Mouse (Mus musculus) heart, adult 2 months (tissue): ENCODE data around the gene Spef1. TPM values are rescaled to one million over a fixed set of nuclear protein-coding genes. Genes with fewer than 3 reads are reported as not detected.

Experiments used
- DNase-seq, 2 experiments: peaks; one replicate each; pipeline ENCODE4 v3.0.0; 2021
- H3K27ac ChIP-seq: fragments of 200-600 bp; 2 replicates; pipeline ENCODE4 v1.8.1; 2022
- H3K27me3 ChIP-seq: fragments of 200-500 bp; 2 replicates; pipeline ENCODE4 v1.6.1; 2012; ENCODE audit warnings: mild to moderate bottlenecking, low read length, inconsistent platforms, mixed read lengths; ENCODE audit not compliant: control insufficient read depth, insufficient read depth
- H3K36me3 ChIP-seq: fragments of 200-500 bp; 2 replicates; pipeline ENCODE4 v1.6.1; 2012; ENCODE audit warnings: low read length, inconsistent platforms; ENCODE audit not compliant: control insufficient read depth, insufficient read depth
- H3K4me1 ChIP-seq: fragments of 200-500 bp; 2 replicates; pipeline ENCODE4 v1.6.1; 2011; ENCODE audit warnings: low read length; ENCODE audit not compliant: control insufficient read depth, insufficient read depth
- H3K4me3 ChIP-seq: fragments of 200-600 bp; 2 replicates; pipeline ENCODE4 v1.8.1; 2022
- H3K79me2 ChIP-seq: fragments of 200-500 bp; replicated peaks from 2 replicates; pipeline ENCODE4 v1.6.1; 2012; ENCODE audit warnings: mild to moderate bottlenecking, inconsistent platforms, low read length, moderate library complexity, mixed read lengths; ENCODE audit not compliant: control insufficient read depth, insufficient read depth
- H3K9ac ChIP-seq: fragments of 200-500 bp; 2 replicates; pipeline ENCODE4 v1.6.1; 2012; ENCODE audit warnings: low read depth, mild to moderate bottlenecking, control low read depth, inconsistent platforms, low read length, mixed read lengths
- CTCF ChIP-seq: fragments of 200-600 bp; IDR thresholded peaks from 2 replicates; pipeline ENCODE4 v1.8.1; 2022; ENCODE audit warnings: antibody characterized with exemption, mild to moderate bottlenecking, moderate library complexity
- EP300 ChIP-seq: fragments of 200-500 bp; IDR thresholded peaks from 2 replicates; pipeline ENCODE4 v1.6.1; 2011; ENCODE audit warnings: low read depth, low read length, control low read depth; ENCODE audit not compliant: insufficient read depth
- POLR2A ChIP-seq: fragments of 200-500 bp; IDR thresholded peaks from 2 replicates; pipeline ENCODE4 v1.6.1; 2011; ENCODE audit warnings: mild to moderate bottlenecking, low read depth, low read length, control low read depth; ENCODE audit not compliant: insufficient read depth
- WGBS: fragments of 180-500 bp; shearing (Covaris S2); methylation state at CpG from one replicate; pipeline ENCODE4 v1.1.7; 2018; 5-methylcytosine and 5-hydroxymethylcytosine counted together
- intact Hi-C: fragments of 180-260 bp; cut with DNase I; formaldehyde crosslinking; loops from one replicate; pipeline ENCODE4 v1.15.1; 2025
- polyA plus RNA-seq: library from polyadenylated mRNA; depleted of rRNA; stranded (reverse); fragments of >200 nt; gene quantifications from 2 replicates; pipeline ENCODE4 v1.2.3, GENCODE M21; 2012
- total RNA-seq, 2 experiments: library from RNA; stranded (reverse); gene quantifications; 2 replicates each; pipeline ENCODE4 v1.2.3; 2021

The Spef1 gene
- total and polyA plus RNA-seq, 3 experiments, result 3.3 to 5.2 (median 4.4) TPM

DNA sequence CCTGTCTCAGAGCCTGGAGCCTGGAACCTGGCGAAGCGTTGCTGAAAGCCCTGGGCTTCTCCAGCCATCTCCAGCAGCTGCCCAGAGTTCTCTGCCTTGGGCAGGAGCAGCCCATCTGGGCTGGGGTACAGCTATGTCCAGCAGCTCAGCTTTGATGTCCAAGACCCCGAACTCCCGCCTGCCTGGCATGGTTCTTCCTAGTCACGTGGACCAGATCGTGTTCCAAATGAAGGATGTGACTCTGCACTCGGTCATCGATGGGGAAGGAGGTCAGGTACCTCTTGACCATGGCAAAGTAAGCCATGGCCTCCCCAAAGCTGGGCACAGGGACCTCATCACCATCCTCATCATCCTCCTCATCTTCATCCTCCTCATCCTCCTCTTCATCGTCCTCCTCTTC lies 9.2 kb downstream of the Spef1 start:
- intact Hi-C loops, result loop anchor here (10.0 kb wide), 1 partner anchor 343 kb away; no protein-coding TSS in a partner anchor
- no peaks in the 10 kb centered on the region for H3K27me3 ChIP-seq

DNA sequence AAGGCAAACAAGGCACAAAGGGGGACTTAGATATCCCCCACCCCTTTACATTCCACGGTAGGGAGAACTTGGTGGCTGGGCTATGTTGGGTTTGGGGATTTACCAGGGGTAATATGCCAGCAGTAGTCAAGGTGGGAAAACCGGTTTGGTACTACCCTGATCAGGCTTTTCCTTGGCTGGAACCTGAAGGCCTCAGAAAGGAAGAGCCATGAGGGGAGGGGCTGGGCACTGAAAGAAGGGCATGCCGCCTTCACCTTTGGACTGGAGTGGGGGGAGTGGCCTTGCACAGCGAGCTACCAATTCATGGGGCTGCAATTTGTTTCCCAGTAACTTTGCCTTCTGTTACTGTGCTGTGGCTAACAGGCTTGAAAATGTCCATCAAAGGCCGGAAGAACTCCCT lies 10.6 kb downstream of the Spef1 start:
- intact Hi-C loops, result loop anchor here (10.0 kb wide), 1 partner anchor 342 kb away; no protein-coding TSS in a partner anchor
- TF ChIP-seq CTCF, result no peak
- no peak for TF ChIP-seq POLR2A
- no peak for TF ChIP-seq EP300

More for the DNA sequence above, 9.2 kb downstream of the Spef1 start:
- peaks cover 13% of the 10 kb centered on the region for H3K4me1 ChIP-seq
- TF ChIP-seq POLR2A, result no peak
- TF ChIP-seq CTCF, result no peak
- TF ChIP-seq EP300, result no peak
- peaks cover 8% of the 10 kb centered on the region for H3K79me2 ChIP-seq
- no peak overlapping the region; the same call in 1 of the 2 replicates for H3K27ac ChIP-seq
- 57% methylated on average over 9 of the region's 9 CpGs for WGBS
- no peaks in the 10 kb centered on the region for H3K36me3 ChIP-seq
- H3K4me3 ChIP-seq, result peak overlapping the region; percentile 84; the same call in 1 of the 2 replicates
- H3K9ac ChIP-seq, result peak overlapping the region; percentile 20; the same call in 1 of the 2 replicates
- no peak for DNase-seq

DNA sequence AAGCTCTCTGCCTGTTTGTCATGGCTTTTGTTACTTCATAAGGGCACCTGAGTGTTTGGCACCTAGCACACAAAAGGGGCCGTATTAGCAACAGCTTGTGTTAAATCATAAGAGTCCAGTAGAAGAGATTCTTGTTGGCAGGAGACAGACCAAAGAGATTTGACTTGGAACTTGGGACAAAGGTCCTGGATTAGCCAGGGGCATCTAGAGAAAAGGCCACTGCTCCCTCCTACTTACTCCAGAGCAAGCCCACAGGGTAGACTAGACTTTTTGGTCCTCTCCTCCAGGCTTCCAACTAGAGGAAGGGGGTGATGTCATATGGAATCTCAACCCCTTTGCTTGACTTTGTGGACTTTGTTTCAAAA lies 11.2 kb downstream of the Spef1 start:
- DNase-seq, result no peak
- Histone ChIP-seq H3K36me3 (no peaks in the 10 kb centered on the region), H3K4me1 (peaks cover 13% of the 10 kb centered on the region), H3K4me3 (no peak overlapping the region), H3K27me3 (no peaks in the 10 kb centered on the region), H3K79me2 (peaks cover 8% of the 10 kb centered on the region), H3K27ac (no peak overlapping the region), H3K9ac (no peak overlapping the region)
- intact Hi-C loops, result loop anchor here (10.0 kb wide), 1 partner anchor 341 kb away; no protein-coding TSS in a partner anchor
- no peak for TF ChIP-seq EP300
- TF ChIP-seq CTCF, result no peak
- no peak for TF ChIP-seq POLR2A
- 94% methylated on average over 1 of the region's 1 CpGs for WGBS

More for the DNA sequence above, 10.6 kb downstream of the Spef1 start:
- Histone ChIP-seq H3K4me3 (no peak overlapping the region), H3K4me1 (peaks cover 13% of the 10 kb centered on the region), H3K79me2 (peaks cover 8% of the 10 kb centered on the region), H3K27me3 (no peaks in the 10 kb centered on the region), H3K36me3 (no peaks in the 10 kb centered on the region), H3K27ac (no peak overlapping the region), H3K9ac (no peak overlapping the region)
- WGBS, result 47% methylated on average over 5 of the region's 5 CpGs
- DNase-seq, result peak in 1 of 2 experiments; percentile 24

DNA sequence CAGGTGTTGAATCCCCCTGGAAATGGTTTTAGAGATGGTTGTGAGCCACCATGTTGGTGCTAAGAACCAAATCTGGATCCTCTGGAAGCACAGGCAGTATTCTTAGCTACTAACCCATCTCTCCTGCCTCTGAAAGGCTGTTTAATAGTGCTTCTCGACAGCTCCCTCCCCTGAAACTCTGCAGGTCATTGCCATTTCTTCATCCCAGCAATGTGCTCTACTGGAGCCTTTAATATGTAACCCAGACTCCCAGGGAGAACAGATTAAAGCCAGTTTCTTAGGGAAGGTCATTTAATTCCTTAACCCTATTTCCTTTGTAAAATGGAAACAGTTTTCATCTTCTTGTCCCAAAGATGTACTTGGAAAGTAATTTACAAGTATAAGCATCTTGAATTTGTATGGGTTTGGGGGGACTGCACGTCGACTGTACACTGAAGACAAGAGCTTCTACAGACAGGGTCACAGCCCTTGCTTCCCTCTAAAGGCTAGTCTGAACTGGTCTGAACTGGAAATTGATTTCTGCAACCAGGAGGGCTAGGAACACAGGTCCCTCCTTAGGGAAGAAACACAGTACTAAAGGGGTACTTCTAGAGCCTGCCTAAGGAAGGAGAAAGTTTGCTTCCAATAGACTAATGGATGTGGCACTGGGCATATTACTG lies 11.7 kb downstream of the Spef1 start:
- peaks cover 8% of the 10 kb centered on the region for H3K79me2 ChIP-seq
- H3K4me1 ChIP-seq, result peaks cover 13% of the 10 kb centered on the region
- no peaks in the 10 kb centered on the region for H3K27me3 ChIP-seq
- no peak for DNase-seq
- H3K4me3 ChIP-seq, result no peak overlapping the region
- WGBS, result 72% methylated on average over 3 of the region's 3 CpGs
- no peaks in the 10 kb centered on the region for H3K36me3 ChIP-seq
- TF ChIP-seq POLR2A (no peak), EP300 (no peak), CTCF (no peak)
- no peak overlapping the region for H3K27ac ChIP-seq
- H3K9ac ChIP-seq, result no peak overlapping the region
- intact Hi-C loops, result loop anchor here (10.0 kb wide), 1 partner anchor 341 kb away; no protein-coding TSS in a partner anchor

DNA sequence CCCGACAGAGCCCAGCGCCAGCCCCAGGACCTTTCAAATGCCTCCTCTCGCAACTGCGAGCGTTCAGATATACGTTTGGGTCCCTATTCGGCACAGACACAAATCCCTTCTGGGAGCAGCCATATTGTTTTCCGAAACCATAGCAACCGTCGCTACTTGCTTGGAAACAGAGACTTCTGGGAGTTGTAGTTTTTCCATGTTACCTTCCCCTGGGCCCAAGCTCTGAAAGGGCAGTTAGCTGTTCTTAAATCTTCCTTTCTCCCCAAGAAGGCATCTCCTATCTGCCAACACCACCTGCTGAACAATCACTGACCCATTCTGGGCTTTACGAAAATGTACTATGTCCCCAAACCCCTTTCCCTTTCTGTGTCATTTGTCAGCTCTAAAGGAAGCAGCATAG lies 12.4 kb downstream of the Spef1 start:
- DNase-seq, result peak; percentile 56 to 67
- Histone ChIP-seq H3K27me3 (no peaks in the 10 kb centered on the region), H3K4me1 (peaks cover 11% of the 10 kb centered on the region), H3K4me3 (peak overlapping the region; percentile 45), H3K27ac (no peak overlapping the region), H3K36me3 (no peaks in the 10 kb centered on the region), H3K79me2 (peaks cover 8% of the 10 kb centered on the region), H3K9ac (no peak overlapping the region)
- TF ChIP-seq POLR2A (peak; percentile 67), CTCF (no peak)
- intact Hi-C loops, result loop anchor here (10.0 kb wide), 1 partner anchor 340 kb away; no protein-coding TSS in a partner anchor
- 7% methylated on average over 11 of the region's 11 CpGs for WGBS

DNA sequence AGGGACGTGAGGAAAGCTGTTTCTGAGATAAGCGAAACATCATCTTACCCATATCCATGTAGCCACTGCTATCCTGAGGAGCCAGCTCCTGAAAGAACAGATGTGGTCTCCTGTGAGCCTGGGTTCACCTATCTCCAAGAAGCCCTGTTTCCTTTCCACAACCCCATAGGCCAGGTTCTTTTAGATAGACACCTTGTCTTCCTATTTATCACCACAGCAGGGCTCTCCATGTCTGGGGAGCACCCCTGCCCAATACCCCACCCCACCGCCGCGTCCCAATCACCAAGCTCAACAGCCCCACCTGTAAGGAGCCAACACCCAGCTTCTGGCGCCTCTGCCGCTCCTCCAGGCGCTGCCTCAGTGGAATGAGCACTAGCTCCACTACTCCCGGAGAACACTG lies 14.8 kb downstream of the Spef1 start:
- no peak overlapping the region for H3K9ac ChIP-seq
- intact Hi-C loops, result loop anchor here (10.0 kb wide), 1 partner anchor 338 kb away; no protein-coding TSS in a partner anchor
- 79% methylated on average over 9 of the region's 9 CpGs for WGBS
- H3K4me3 ChIP-seq, result no peak overlapping the region
- no peak for TF ChIP-seq CTCF
- TF ChIP-seq EP300, result no peak
- TF ChIP-seq POLR2A, result no peak
- H3K27ac ChIP-seq, result no peak overlapping the region
- DNase-seq, result no peak
- peaks cover 4% of the 10 kb centered on the region for H3K4me1 ChIP-seq
- H3K27me3 ChIP-seq, result no peaks in the 10 kb centered on the region
- no peaks in the 10 kb centered on the region for H3K36me3 ChIP-seq
- H3K79me2 ChIP-seq, result no peaks in the 10 kb centered on the region
